Mouse (Mus musculus): ENCODE measurements around the gene 2010300C02Rik. TPM values are rescaled to one million over a fixed set of nuclear protein-coding genes. Genes with fewer than 3 reads are reported as not detected.
A peak's percentile ranks its signal among the peaks of the same experiment; 100 is the strongest.

2010300C02Rik gene
- 100 to 1,000 TPM; 382 to 423 TPM for total RNA-seq (2021)
- long read RNA-seq, full-length matches to known transcripts = 201 of 725 reads
- long read RNA-seq, partial matches to known transcripts = 87 of 725 reads
- long read RNA-seq, other reads (novel, unspliced or antisense) = 437 of 725 reads

GRCm38 (mm10) chr1:37719761-37720640, at the start of gene 2010300C02Rik:
TSS of gene 2010300C02Rik (minus strand) at chr1:37720085.
- DNase-seq (ENCODE audit: low spot score in 2 of 2) = peak; percentile 73 to 87

GRCm38 (mm10) chr1:37759407-37759806, 39.5 kb upstream of the 2010300C02Rik start:
- DNase-seq (ENCODE audit: low spot score in 2 of 2) = peak in 1 of 2 experiments; percentile 20

- DNase-seq (ENCODE audit: low spot score in 2 of 2) = peak; percentile 56 to 71
Measured at GRCm38 (mm10) chr1:37744650-37745259, 24.9 kb upstream of the 2010300C02Rik start.

GRCm38 (mm10) chr1:37742602-37743270, 22.9 kb upstream of the 2010300C02Rik start:
- DNase-seq (ENCODE audit: low spot score in 2 of 2) = peak in 1 of 2 experiments; percentile 57

- DNase-seq (ENCODE audit: low spot score in 2 of 2) = no peak
Measured at GRCm38 (mm10) chr1:37742126-37742525, 22.2 kb upstream of the 2010300C02Rik start.

GRCm38 (mm10) chr1:37740161-37740802, 20.4 kb upstream of the 2010300C02Rik start:
- DNase-seq (ENCODE audit: low spot score in 2 of 2) = no peak

- DNase-seq (ENCODE audit: low spot score in 2 of 2) = no peak
Measured at GRCm38 (mm10) chr1:37738895-37739294, 19.0 kb upstream of the 2010300C02Rik start.

GRCm38 (mm10) chr1:37737045-37737444, 17.2 kb upstream of the 2010300C02Rik start:
- no peak for DNase-seq (ENCODE audit: low spot score in 2 of 2)

- no peak for DNase-seq (ENCODE audit: low spot score in 2 of 2)
Measured at GRCm38 (mm10) chr1:37735932-37736331, 16.0 kb upstream of the 2010300C02Rik start.

GRCm38 (mm10) chr1:37734841-37735240, 15.0 kb upstream of the 2010300C02Rik start:
- DNase-seq (ENCODE audit: low spot score in 2 of 2) = no peak

- DNase-seq (ENCODE audit: low spot score in 2 of 2) = no peak
Measured at GRCm38 (mm10) chr1:37729353-37729752, 9.5 kb upstream of the 2010300C02Rik start.

GRCm38 (mm10) chr1:37728053-37728452, 8.2 kb upstream of the 2010300C02Rik start:
- no peak for DNase-seq (ENCODE audit: low spot score in 2 of 2)

- peak in 1 of 2 experiments; percentile 70 for DNase-seq (ENCODE audit: low spot score in 2 of 2)
Measured at GRCm38 (mm10) chr1:37727186-37727585, 7.3 kb upstream of the 2010300C02Rik start.

GRCm38 (mm10) chr1:37726426-37726825, 6.5 kb upstream of the 2010300C02Rik start:
- peak in 1 of 2 experiments; percentile 70 for DNase-seq (ENCODE audit: low spot score in 2 of 2)

GRCm38 (mm10) chr1:37725880-37726279, 6.0 kb upstream of the 2010300C02Rik start:
- DNase-seq (ENCODE audit: low spot score in 2 of 2) = peak; percentile 67 to 77

- DNase-seq (ENCODE audit: low spot score in 2 of 2) = no peak
Measured at GRCm38 (mm10) chr1:37721092-37721491, 1.2 kb upstream of the 2010300C02Rik start.

GRCm38 (mm10) chr1:37719030-37719723, 708 bp downstream of the 2010300C02Rik start:
- DNase-seq (ENCODE audit: low spot score in 2 of 2) = no peak

- DNase-seq (ENCODE audit: low spot score in 2 of 2) = no peak
Measured at GRCm38 (mm10) chr1:37718516-37718915, 1.4 kb downstream of the 2010300C02Rik start.

GRCm38 (mm10) chr1:37717415-37718195, 2.3 kb downstream of the 2010300C02Rik start:
- no peak for DNase-seq (ENCODE audit: low spot score in 2 of 2)
